Mouse (Mus musculus) regulatory T cell (primary cell): ENCODE data around the gene Padi2.

Source experiments
- in situ Hi-C: fragments of 300-600 bp; cut with MboI, MseI; formaldehyde crosslinking; loops from one replicate; pipeline ENCODE4 v1.15.1; 2025; ENCODE audit warnings: high pct_unique_total_duplicates

Gene Padi2

GRCm38 (mm10) chr4:140906076-140906826 is at the start of gene Padi2:
Padi2 (plus strand) TSS chr4:140906344.
- in situ Hi-C loops: loop anchor here (5.0 to 10.0 kb wide), 2 partner anchors 49 to 119 kb away; no protein-coding TSS in a partner anchor

- in situ Hi-C loops: no loop called here
Measured at GRCm38 (mm10) chr4:140857041-140857440, 49.1 kb upstream of the Padi2 start.

GRCm38 (mm10) chr4:140857813-140858212 is 48.3 kb upstream of the Padi2 start:
- in situ Hi-C loops: no loop called here

GRCm38 (mm10) chr4:140859291-140859690 is 46.9 kb upstream of the Padi2 start:
- in situ Hi-C loops: no loop called here

GRCm38 (mm10) chr4:140860125-140860766 is 45.9 kb upstream of the Padi2 start:
- in situ Hi-C loops: no loop called here

GRCm38 (mm10) chr4:140860767-140861147 is 45.4 kb upstream of the Padi2 start:
- in situ Hi-C loops: no loop called here

GRCm38 (mm10) chr4:140862036-140862650 is 44.0 kb upstream of the Padi2 start:
- in situ Hi-C loops: no loop called here

GRCm38 (mm10) chr4:140868484-140869190 is 37.5 kb upstream of the Padi2 start:
- in situ Hi-C loops: no loop called here

- in situ Hi-C loops: no loop called here
Measured at GRCm38 (mm10) chr4:140869945-140870344, 36.2 kb upstream of the Padi2 start.

- in situ Hi-C loops: no loop called here
Measured at GRCm38 (mm10) chr4:140870876-140871275, 35.3 kb upstream of the Padi2 start.

- in situ Hi-C loops: no loop called here
Measured at GRCm38 (mm10) chr4:140871376-140871775, 34.8 kb upstream of the Padi2 start.

GRCm38 (mm10) chr4:140871851-140872685 is 34.1 kb upstream of the Padi2 start:
- in situ Hi-C loops: no loop called here

GRCm38 (mm10) chr4:140872686-140872992 is 33.5 kb upstream of the Padi2 start:
- in situ Hi-C loops: no loop called here

GRCm38 (mm10) chr4:140873011-140873410 is 33.1 kb upstream of the Padi2 start:
- in situ Hi-C loops: no loop called here

- in situ Hi-C loops: no loop called here
Measured at GRCm38 (mm10) chr4:140876161-140876560, 30.0 kb upstream of the Padi2 start.

GRCm38 (mm10) chr4:140876681-140877080 is 29.5 kb upstream of the Padi2 start:
- in situ Hi-C loops: no loop called here

- in situ Hi-C loops: no loop called here
Measured at GRCm38 (mm10) chr4:140877441-140877840, 28.7 kb upstream of the Padi2 start.

- in situ Hi-C loops: no loop called here
Measured at GRCm38 (mm10) chr4:140878655-140879054, 27.5 kb upstream of the Padi2 start.

- in situ Hi-C loops: no loop called here
Measured at GRCm38 (mm10) chr4:140879116-140879515, 27.0 kb upstream of the Padi2 start.

- in situ Hi-C loops: no loop called here
Measured at GRCm38 (mm10) chr4:140879739-140880138, 26.4 kb upstream of the Padi2 start.

GRCm38 (mm10) chr4:140880207-140880606 is 25.9 kb upstream of the Padi2 start:
- in situ Hi-C loops: no loop called here
